Mouse (Mus musculus) mature B cell (primary cell): ENCODE results near the gene Mfap1b.
"Not testable (repeated sequence)": the region's sequence is repeated elsewhere in the genome, so short reads cannot be mapped to it uniquely, and the experiment has no call there.

ENCODE experiments used
- in situ Hi-C: fragments of 300-500 bp; cut with MboI; formaldehyde crosslinking; loops from 2 replicates; pipeline ENCODE4 v1.14.3; 2019

Mfap1b gene

GRCm38 (mm10) chr2:121472783-121473182, 1.1 kb downstream of the Mfap1b start:
- in situ Hi-C loops, result not testable (repeated sequence)

GRCm38 (mm10) chr2:121468982-121469381, 4.9 kb downstream of the Mfap1b start:
- in situ Hi-C loops, result not testable (repeated sequence)

GRCm38 (mm10) chr2:121460071-121460470, 13.8 kb downstream of the Mfap1b start:
- in situ Hi-C loops, result no loop called here

- in situ Hi-C loops, result no loop called here
Observed at GRCm38 (mm10) chr2:121456692-121457642, 16.9 kb downstream of the Mfap1b start, which contains the start of gene Serinc4. Serinc4 (minus strand) TSS chr2:121456781.

- in situ Hi-C loops, result no loop called here
Observed at GRCm38 (mm10) chr2:121455534-121455933, 18.3 kb downstream of the Mfap1b start.

GRCm38 (mm10) chr2:121453917-121454316, 19.9 kb downstream of the Mfap1b start:
- in situ Hi-C loops, result no loop called here

GRCm38 (mm10) chr2:121452990-121453389, 20.9 kb downstream of the Mfap1b start, which contains the start of gene Hypk:
Hypk (plus strand) TSS chr2:121453290.
- in situ Hi-C loops, result no loop called here

- in situ Hi-C loops, result no loop called here
Observed at GRCm38 (mm10) chr2:121452361-121452760, 21.5 kb downstream of the Mfap1b start.

- in situ Hi-C loops, result no loop called here
Observed at GRCm38 (mm10) chr2:121450093-121450492, 23.8 kb downstream of the Mfap1b start.

- in situ Hi-C loops, result no loop called here
Observed at GRCm38 (mm10) chr2:121449545-121450011, 24.3 kb downstream of the Mfap1b start.

GRCm38 (mm10) chr2:121448739-121449535, 24.9 kb downstream of the Mfap1b start, which contains the start of gene Serf2:
Serf2 (plus strand) TSS chr2:121449195.
- in situ Hi-C loops, result no loop called here

- in situ Hi-C loops, result no loop called here
Observed at GRCm38 (mm10) chr2:121448136-121448535, 25.7 kb downstream of the Mfap1b start.

- in situ Hi-C loops, result no loop called here
Observed at GRCm38 (mm10) chr2:121447006-121447405, 26.9 kb downstream of the Mfap1b start.

GRCm38 (mm10) chr2:121446506-121446905, 27.4 kb downstream of the Mfap1b start:
- in situ Hi-C loops, result no loop called here

GRCm38 (mm10) chr2:121445117-121445516, 28.8 kb downstream of the Mfap1b start:
- in situ Hi-C loops, result no loop called here

GRCm38 (mm10) chr2:121444178-121444577, 29.7 kb downstream of the Mfap1b start, which contains the start of gene Ell3:
Ell3 (minus strand) TSS chr2:121444278.
- in situ Hi-C loops, result no loop called here

GRCm38 (mm10) chr2:121443068-121443349, 30.9 kb downstream of the Mfap1b start:
- in situ Hi-C loops, result no loop called here

GRCm38 (mm10) chr2:121442259-121443067, 31.4 kb downstream of the Mfap1b start:
- in situ Hi-C loops, result no loop called here

- in situ Hi-C loops, result no loop called here
Observed at GRCm38 (mm10) chr2:121441800-121442199, 32.1 kb downstream of the Mfap1b start.

GRCm38 (mm10) chr2:121440834-121441605, 32.8 kb downstream of the Mfap1b start:
- in situ Hi-C loops, result no loop called here

GRCm38 (mm10) chr2:121439746-121440145, 34.1 kb downstream of the Mfap1b start:
- in situ Hi-C loops, result no loop called here
